Mouse (Mus musculus): ENCODE results near the gene Bpifa5. TPM values are rescaled to one million over a fixed set of nuclear protein-coding genes. Genes with fewer than 3 reads are reported as not detected.

The Bpifa5 gene
- not detected for polyA plus RNA-seq (2014; fragmentation: Illumina TruSeq; extraction: RNeasy Lipid Tissue Mini Kit (QIAGEN cat#74804); ENCODE audit: insufficient read depth, low read depth, low replicate concordance)

GRCm38 (mm10) chr2:154162307-154162706, at the start of gene Bpifa5:
TSS of gene Bpifa5 (plus strand) at chr2:154162607.

GRCm38 (mm10) chr2:154130120-154130519, 32.3 kb upstream of the Bpifa5 start, which contains the start of gene Bpifa3:
TSS of gene Bpifa3 (plus strand) at chr2:154130336.

GRCm38 (mm10) chr2:154142580-154142979, 19.8 kb upstream of the Bpifa5 start, which contains the start of gene Bpifa1:
TSS of gene Bpifa1 (plus strand) at chr2:154142880.

GRCm38 (mm10) chr2:154190546-154191258, 28.3 kb downstream of the Bpifa5 start, which contains the start of gene Bpifb1:
TSS of gene Bpifb1 (plus strand) at chr2:154190818.

Other genes starting within 250 kb of the Bpifa5 start
- gene Bpifb3, start 244.4 kb upstream of the Bpifa5 start, polyA plus RNA-seq (2014; fragmentation: Illumina TruSeq; extraction: RNeasy Lipid Tissue Mini Kit (QIAGEN cat#74804); ENCODE audit: insufficient read depth, low read depth, low replicate concordance) = not detected
- gene Bpifb4, start 224.4 kb upstream of the Bpifa5 start, polyA plus RNA-seq (2014; fragmentation: Illumina TruSeq; extraction: RNeasy Lipid Tissue Mini Kit (QIAGEN cat#74804); ENCODE audit: insufficient read depth, low read depth, low replicate concordance) = not detected
- gene Bpifa6, start 187.7 kb upstream of the Bpifa5 start, polyA plus RNA-seq (2014; fragmentation: Illumina TruSeq; extraction: RNeasy Lipid Tissue Mini Kit (QIAGEN cat#74804); ENCODE audit: insufficient read depth, low read depth, low replicate concordance) = not detected
- 0.51 TPM for gene Bpifa2, start 154.3 kb upstream of the Bpifa5 start, polyA plus RNA-seq (2014; fragmentation: Illumina TruSeq; extraction: RNeasy Lipid Tissue Mini Kit (QIAGEN cat#74804); ENCODE audit: insufficient read depth, low read depth, low replicate concordance)
- gene Bpifa3, start 32.3 kb upstream of the Bpifa5 start, polyA plus RNA-seq (2014; fragmentation: Illumina TruSeq; extraction: RNeasy Lipid Tissue Mini Kit (QIAGEN cat#74804); ENCODE audit: insufficient read depth, low read depth, low replicate concordance) = not detected
- gene Bpifa1, start 19.7 kb upstream of the Bpifa5 start, polyA plus RNA-seq (2014; fragmentation: Illumina TruSeq; extraction: RNeasy Lipid Tissue Mini Kit (QIAGEN cat#74804); ENCODE audit: insufficient read depth, low read depth, low replicate concordance) = 673 TPM
- gene Bpifb1, start 28.2 kb downstream of the Bpifa5 start, polyA plus RNA-seq (2014; fragmentation: Illumina TruSeq; extraction: RNeasy Lipid Tissue Mini Kit (QIAGEN cat#74804); ENCODE audit: insufficient read depth, low read depth, low replicate concordance) = 88.5 TPM
- gene Bpifb5, start 61.1 kb downstream of the Bpifa5 start, polyA plus RNA-seq (2014; fragmentation: Illumina TruSeq; extraction: RNeasy Lipid Tissue Mini Kit (QIAGEN cat#74804); ENCODE audit: insufficient read depth, low read depth, low replicate concordance) = 2.7 TPM
- not detected for gene Bpifb9a, start 95.2 kb downstream of the Bpifa5 start, polyA plus RNA-seq (2014; fragmentation: Illumina TruSeq; extraction: RNeasy Lipid Tissue Mini Kit (QIAGEN cat#74804); ENCODE audit: insufficient read depth, low read depth, low replicate concordance)
- gene Bpifb9b, start 144.6 kb downstream of the Bpifa5 start, polyA plus RNA-seq (2014; fragmentation: Illumina TruSeq; extraction: RNeasy Lipid Tissue Mini Kit (QIAGEN cat#74804); ENCODE audit: insufficient read depth, low read depth, low replicate concordance) = not detected
- 7.4 TPM for gene Cdk5rap1, start 210.4 kb downstream of the Bpifa5 start, polyA plus RNA-seq (2014; fragmentation: Illumina TruSeq; extraction: RNeasy Lipid Tissue Mini Kit (QIAGEN cat#74804); ENCODE audit: insufficient read depth, low read depth, low replicate concordance)
- 14.1 TPM for gene Snta1, start 245.5 kb downstream of the Bpifa5 start, polyA plus RNA-seq (2014; fragmentation: Illumina TruSeq; extraction: RNeasy Lipid Tissue Mini Kit (QIAGEN cat#74804); ENCODE audit: insufficient read depth, low read depth, low replicate concordance)